Mouse (Mus musculus): ENCODE measurements at regions not wholly inside any gene's neighbourhood (a gene's known extent, or its start where the extent isn't known, plus 50 kb on each side); places are given as distances from the start of the nearest gene placed in this dataset.

GRCm38 (mm10) chr1:57096248-57096600 is 117.8 kb upstream of the Satb2 start:
- DNase-seq: no peak
- H3K36me3 ChIP-seq (ENCODE audit: control insufficient read depth, insufficient read depth, low read length): no peaks in the 10 kb centered on the region
- whole genome bisulfite sequencing: 75% methylated on average over 4 of the region's 4 CpGs
- TF ChIP-seq POLR2A (IDR thresholded peaks at IDR 0.05; ENCODE audit: low read depth, low read length) (no peak), CTCF (conservative IDR thresholded peaks at IDR 0.05; ENCODE audit: insufficient read depth, insufficient read length, low read depth, low read length) (no peak)
- H3K27ac ChIP-seq (ENCODE audit: insufficient read depth, low read depth, low read length): no peak overlapping the region
- H3K27me3 ChIP-seq (replicated peaks; ENCODE audit: control insufficient read depth, insufficient read depth, low read length): no peaks in the 10 kb centered on the region
- H3K4me1 ChIP-seq (ENCODE audit: control insufficient read depth, insufficient read depth, low read length): no peaks in the 10 kb centered on the region
- H3K4me3 ChIP-seq (ENCODE audit: insufficient read depth, low read depth, low read length): no peak overlapping the region

- DNase-seq: no peak
- H3K27me3 ChIP-seq (replicated peaks; ENCODE audit: control insufficient read depth, insufficient read depth, low read length): no peaks in the 10 kb centered on the region
- H3K4me1 ChIP-seq (ENCODE audit: control insufficient read depth, insufficient read depth, low read length): no peaks in the 10 kb centered on the region
- no peak for TF ChIP-seq POLR2A (IDR thresholded peaks at IDR 0.05; ENCODE audit: low read depth, low read length)
- TF ChIP-seq CTCF (conservative IDR thresholded peaks at IDR 0.05; ENCODE audit: insufficient read depth, insufficient read length, low read depth, low read length): no peak
- WGBS: 72% methylated on average over 8 of the region's 8 CpGs
- no peak overlapping the region for H3K4me3 ChIP-seq (ENCODE audit: insufficient read depth, low read depth, low read length)
- H3K27ac ChIP-seq (ENCODE audit: insufficient read depth, low read depth, low read length): no peak overlapping the region
- no peaks in the 10 kb centered on the region for H3K36me3 ChIP-seq (ENCODE audit: control insufficient read depth, insufficient read depth, low read length)
Measured at GRCm38 (mm10) chr1:57096740-57097139, 118.3 kb upstream of the Satb2 start.

DNA sequence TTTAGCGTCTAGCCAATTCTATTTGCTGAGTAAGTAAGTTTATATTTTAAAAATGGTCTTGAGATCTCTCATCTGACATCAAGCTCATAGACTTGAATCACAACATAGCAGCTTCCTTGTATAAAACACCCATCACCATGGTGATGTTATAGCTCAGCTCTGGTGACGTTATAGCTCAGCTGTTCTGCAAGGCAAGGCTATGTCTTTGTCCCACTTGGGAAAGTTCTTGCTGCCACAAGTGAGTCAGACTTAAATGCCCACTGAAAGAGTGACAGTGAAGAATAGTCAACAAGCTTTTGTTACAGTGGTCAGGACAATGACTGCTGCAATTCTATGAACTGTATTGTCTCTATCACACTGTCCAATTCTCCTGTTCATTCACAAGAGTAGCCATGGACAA is 122.2 kb upstream of the Satb2 start:
- no peak for DNase-seq
- Histone ChIP-seq H3K4me3 (ENCODE audit: insufficient read depth, low read depth, low read length) (no peak overlapping the region), H3K27ac (ENCODE audit: insufficient read depth, low read depth, low read length) (no peak overlapping the region), H3K4me1 (ENCODE audit: control insufficient read depth, insufficient read depth, low read length) (no peaks in the 10 kb centered on the region), H3K27me3 (replicated peaks; ENCODE audit: control insufficient read depth, insufficient read depth, low read length) (no peaks in the 10 kb centered on the region), H3K36me3 (ENCODE audit: control insufficient read depth, insufficient read depth, low read length) (no peaks in the 10 kb centered on the region)
- 86% methylated on average over 2 of the region's 2 CpGs for WGBS
- TF ChIP-seq CTCF (conservative IDR thresholded peaks at IDR 0.05; ENCODE audit: insufficient read depth, insufficient read length, low read depth, low read length) (no peak), POLR2A (IDR thresholded peaks at IDR 0.05; ENCODE audit: low read depth, low read length) (no peak)

DNA sequence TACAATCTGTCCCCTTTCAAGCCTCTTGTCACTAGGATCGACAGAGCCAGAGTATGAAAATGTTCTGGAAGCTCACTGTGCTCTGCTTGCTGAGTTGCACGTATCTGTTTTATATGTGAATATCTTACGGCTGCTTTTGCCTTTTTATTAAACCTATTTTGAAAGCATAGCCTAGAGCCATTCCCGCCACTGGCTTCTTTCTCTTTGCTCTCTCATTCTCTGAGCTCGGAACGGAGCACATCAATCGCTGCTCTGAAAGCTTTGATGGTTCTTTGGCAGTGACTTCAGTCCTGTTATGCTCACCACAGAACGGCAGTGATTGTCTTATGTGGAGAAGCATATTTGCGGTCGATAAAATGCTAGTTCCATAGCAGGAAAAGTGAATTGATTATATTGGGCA is 128.9 kb upstream of the Satb2 start:
- no peak overlapping the region for H3K4me3 ChIP-seq (ENCODE audit: insufficient read depth, low read depth, low read length)

DNA sequence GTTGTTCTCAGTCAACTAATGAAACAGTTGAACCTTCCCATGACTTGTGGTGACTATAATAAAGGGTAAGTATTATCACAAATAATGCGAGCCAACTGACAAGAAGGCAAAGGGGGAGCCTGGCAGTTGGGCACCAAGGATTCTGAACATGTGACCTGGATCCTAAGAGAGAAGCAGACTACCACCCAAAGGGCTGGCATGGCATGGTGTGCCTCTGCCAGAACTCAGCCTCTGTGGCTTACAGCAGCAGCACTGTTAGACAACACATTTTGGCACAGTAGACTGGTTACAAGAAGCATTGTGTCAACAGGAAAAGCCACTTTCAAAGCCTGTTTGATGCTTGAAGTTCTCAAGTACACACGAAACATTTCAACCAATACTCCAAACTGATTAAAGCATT is 142.2 kb upstream of the Satb2 start:
- no peak overlapping the region for H3K4me3 ChIP-seq (ENCODE audit: insufficient read depth, low read depth, low read length)
- no peak overlapping the region for H3K27ac ChIP-seq (ENCODE audit: insufficient read depth, low read depth, low read length)
- TF ChIP-seq CTCF (conservative IDR thresholded peaks at IDR 0.05; ENCODE audit: insufficient read depth, insufficient read length, low read depth, low read length): no peak
- TF ChIP-seq POLR2A (IDR thresholded peaks at IDR 0.05; ENCODE audit: low read depth, low read length): no peak
- no peak for DNase-seq
- WGBS: 76% methylated on average over 2 of the region's 2 CpGs
- H3K27me3 ChIP-seq (replicated peaks; ENCODE audit: control insufficient read depth, insufficient read depth, low read length): no peaks in the 10 kb centered on the region
- H3K4me1 ChIP-seq (ENCODE audit: control insufficient read depth, insufficient read depth, low read length): no peaks in the 10 kb centered on the region
- H3K36me3 ChIP-seq (ENCODE audit: control insufficient read depth, insufficient read depth, low read length): no peaks in the 10 kb centered on the region

More for the DNA sequence above, 128.9 kb upstream of the Satb2 start:
- Histone ChIP-seq H3K27ac (ENCODE audit: insufficient read depth, low read depth, low read length) (no peak overlapping the region), H3K36me3 (ENCODE audit: control insufficient read depth, insufficient read depth, low read length) (no peaks in the 10 kb centered on the region), H3K4me1 (ENCODE audit: control insufficient read depth, insufficient read depth, low read length) (no peaks in the 10 kb centered on the region), H3K27me3 (replicated peaks; ENCODE audit: control insufficient read depth, insufficient read depth, low read length) (no peaks in the 10 kb centered on the region)
- no peak for DNase-seq
- WGBS: 77% methylated on average over 10 of the region's 10 CpGs
- TF ChIP-seq CTCF (conservative IDR thresholded peaks at IDR 0.05; ENCODE audit: insufficient read depth, insufficient read length, low read depth, low read length) (no peak), POLR2A (IDR thresholded peaks at IDR 0.05; ENCODE audit: low read depth, low read length) (no peak)

GRCm38 (mm10) chr1:57144181-57144580 is 165.7 kb upstream of the Satb2 start:
- no peak for DNase-seq
- no peak overlapping the region for H3K4me3 ChIP-seq (ENCODE audit: insufficient read depth, low read depth, low read length)
- WGBS: 89% methylated on average over 3 of the region's 3 CpGs
- no peaks in the 10 kb centered on the region for H3K4me1 ChIP-seq (ENCODE audit: control insufficient read depth, insufficient read depth, low read length)
- TF ChIP-seq POLR2A (IDR thresholded peaks at IDR 0.05; ENCODE audit: low read depth, low read length) (no peak), CTCF (conservative IDR thresholded peaks at IDR 0.05; ENCODE audit: insufficient read depth, insufficient read length, low read depth, low read length) (no peak)
- H3K36me3 ChIP-seq (ENCODE audit: control insufficient read depth, insufficient read depth, low read length): no peaks in the 10 kb centered on the region
- H3K27ac ChIP-seq (ENCODE audit: insufficient read depth, low read depth, low read length): no peak overlapping the region
- H3K27me3 ChIP-seq (replicated peaks; ENCODE audit: control insufficient read depth, insufficient read depth, low read length): no peaks in the 10 kb centered on the region

DNA sequence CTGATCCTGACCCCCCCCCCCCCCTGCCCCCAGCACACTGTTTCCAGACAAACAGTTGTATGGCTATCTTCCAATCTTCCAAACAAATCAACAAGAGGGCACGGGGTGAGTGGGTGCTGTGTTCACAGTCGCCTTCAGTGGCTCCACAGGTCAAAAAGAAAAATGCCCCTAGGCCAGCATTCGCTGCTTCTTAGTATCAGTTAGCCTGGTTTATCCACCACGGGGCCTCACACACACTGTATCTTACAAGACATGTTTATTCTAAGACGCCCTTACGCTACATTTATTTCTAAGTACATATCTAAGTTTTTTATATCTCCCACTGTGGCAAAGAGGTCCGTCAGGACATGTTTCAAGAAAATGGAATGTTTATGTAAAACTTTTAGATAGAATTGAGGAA is 177.4 kb upstream of the Satb2 start:
- WGBS: 79% methylated on average over 7 of the region's 7 CpGs
- no peak for DNase-seq
- TF ChIP-seq CTCF (conservative IDR thresholded peaks at IDR 0.05; ENCODE audit: insufficient read depth, insufficient read length, low read depth, low read length) (no peak), POLR2A (IDR thresholded peaks at IDR 0.05; ENCODE audit: low read depth, low read length) (no peak)
- Histone ChIP-seq H3K36me3 (ENCODE audit: control insufficient read depth, insufficient read depth, low read length) (no peaks in the 10 kb centered on the region), H3K27me3 (replicated peaks; ENCODE audit: control insufficient read depth, insufficient read depth, low read length) (no peaks in the 10 kb centered on the region), H3K4me1 (ENCODE audit: control insufficient read depth, insufficient read depth, low read length) (no peaks in the 10 kb centered on the region), H3K4me3 (ENCODE audit: insufficient read depth, low read depth, low read length) (no peak overlapping the region), H3K27ac (ENCODE audit: insufficient read depth, low read depth, low read length) (no peak overlapping the region)

- Histone ChIP-seq H3K4me1 (ENCODE audit: control insufficient read depth, insufficient read depth, low read length) (no peaks in the 10 kb centered on the region), H3K27ac (ENCODE audit: insufficient read depth, low read depth, low read length) (no peak overlapping the region), H3K36me3 (ENCODE audit: control insufficient read depth, insufficient read depth, low read length) (no peaks in the 10 kb centered on the region), H3K4me3 (ENCODE audit: insufficient read depth, low read depth, low read length) (no peak overlapping the region), H3K27me3 (replicated peaks; ENCODE audit: control insufficient read depth, insufficient read depth, low read length) (no peaks in the 10 kb centered on the region)
- no peak for DNase-seq
- TF ChIP-seq POLR2A (IDR thresholded peaks at IDR 0.05; ENCODE audit: low read depth, low read length): no peak
- no peak for TF ChIP-seq CTCF (conservative IDR thresholded peaks at IDR 0.05; ENCODE audit: insufficient read depth, insufficient read length, low read depth, low read length)
- 97% methylated on average over 1 of the region's 1 CpGs for WGBS
Measured at GRCm38 (mm10) chr1:57164443-57164842, 186.0 kb upstream of the Satb2 start.
